Mouse (Mus musculus): Measurements from ENCODE around the gene Cnih3. TPM values are rescaled to one million over a fixed set of nuclear protein-coding genes. Genes with fewer than 3 reads are reported as not detected.

Cnih3 gene
- polyA plus RNA-seq, 1 experiment from 2014 or later: 0.08 TPM

DNA sequence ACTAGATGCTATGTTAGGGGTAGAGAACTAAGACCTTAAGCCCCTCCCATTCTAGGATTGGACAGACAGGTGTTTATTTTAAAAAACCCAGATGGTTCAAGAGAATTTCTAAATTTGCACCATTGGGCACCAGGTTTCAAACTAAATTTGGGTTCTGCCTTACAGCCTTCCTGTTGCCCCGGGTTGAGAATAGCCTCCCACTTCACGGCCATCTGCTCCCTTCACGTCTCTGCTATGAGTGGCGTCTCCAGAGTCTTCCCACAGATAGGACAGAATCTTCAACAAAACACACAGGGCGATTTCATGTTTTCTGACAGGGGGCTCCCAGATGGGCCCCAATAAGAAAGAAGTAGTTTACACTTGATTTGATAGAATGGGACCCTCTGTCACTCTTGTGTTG, 31.3 kb upstream of the Cnih3 start:
- H3K9ac ChIP-seq (ENCODE audit: low read length): no peak overlapping the region

DNA sequence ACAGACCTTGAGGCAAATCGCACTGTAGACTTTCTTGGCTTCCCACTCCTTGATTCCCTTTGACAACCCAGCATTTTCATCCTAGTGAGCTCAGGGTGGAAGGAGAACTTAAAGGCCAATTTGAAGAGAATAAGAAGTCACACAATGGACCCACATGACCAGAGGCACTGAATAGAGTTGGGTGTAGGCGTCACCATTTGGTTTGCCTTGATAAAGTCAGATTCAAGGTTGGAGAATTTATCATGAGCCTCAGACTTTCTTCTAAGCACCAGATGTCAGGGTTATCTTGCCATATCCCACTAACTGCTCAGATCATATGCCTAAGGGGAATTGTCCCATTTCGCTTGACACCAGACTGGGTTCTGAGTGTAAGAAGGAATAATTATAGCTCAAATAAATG, 29.3 kb upstream of the Cnih3 start:
- Histone ChIP-seq H3K4me1 (replicated peaks; ENCODE audit: control insufficient read depth, insufficient read depth, low read length) (no peaks in the 10 kb centered on the region), H3K9ac (ENCODE audit: low read length) (no peak overlapping the region), H3K4me3 (ENCODE audit: low read length) (no peak overlapping the region), H3K27me3 (ENCODE audit: control insufficient read depth, insufficient read depth, low read depth, low read length) (no peaks in the 10 kb centered on the region), H3K4me2 (ENCODE audit: low read depth, low read length) (no peak overlapping the region), H3K27ac (ENCODE audit: low read length) (no peak overlapping the region), H3K36me3 (ENCODE audit: control insufficient read depth, insufficient read depth, low read length) (no peaks in the 10 kb centered on the region), H3K9me3 (ENCODE audit: control insufficient read depth, low read length) (no peaks in the 10 kb centered on the region)
- WGBS: 87% methylated on average over 3 of the region's 3 CpGs
- no peak for ATAC-seq (ENCODE audit: low read depth)

More for the DNA sequence above, 31.3 kb upstream of the Cnih3 start:
- Histone ChIP-seq H3K4me1 (replicated peaks; ENCODE audit: control insufficient read depth, insufficient read depth, low read length) (no peaks in the 10 kb centered on the region), H3K4me3 (ENCODE audit: low read length) (no peak overlapping the region), H3K36me3 (ENCODE audit: control insufficient read depth, insufficient read depth, low read length) (no peaks in the 10 kb centered on the region), H3K9me3 (ENCODE audit: control insufficient read depth, low read length) (no peaks in the 10 kb centered on the region), H3K27ac (ENCODE audit: low read length) (no peak overlapping the region), H3K4me2 (ENCODE audit: low read depth, low read length) (no peak overlapping the region), H3K27me3 (ENCODE audit: control insufficient read depth, insufficient read depth, low read depth, low read length) (no peaks in the 10 kb centered on the region)
- ATAC-seq (ENCODE audit: low read depth): no peak
- WGBS: 85% methylated on average over 5 of the region's 5 CpGs

DNA sequence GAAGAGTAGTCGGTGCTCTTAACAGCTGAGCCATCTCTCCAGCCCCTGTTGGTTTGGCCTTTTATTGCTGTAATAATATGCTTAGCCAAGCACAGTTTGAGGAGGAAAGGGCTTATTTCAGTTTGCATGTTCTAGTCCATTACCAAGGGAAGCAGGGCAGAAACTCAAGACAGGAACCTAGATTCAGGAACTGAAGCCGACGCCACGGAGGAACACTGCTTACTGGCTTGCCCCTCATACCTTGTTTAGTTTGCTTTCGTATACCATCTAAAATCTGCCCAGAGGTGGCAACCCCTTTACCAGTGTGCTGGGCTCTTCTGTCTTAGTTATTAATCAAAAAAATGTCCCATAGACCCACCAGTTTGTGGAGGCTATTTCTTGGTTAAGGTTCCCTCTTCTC, 25.3 kb upstream of the Cnih3 start:
- Histone ChIP-seq H3K27ac (ENCODE audit: low read length) (no peak overlapping the region), H3K9ac (ENCODE audit: low read length) (no peak overlapping the region), H3K36me3 (ENCODE audit: control insufficient read depth, insufficient read depth, low read length) (no peaks in the 10 kb centered on the region), H3K4me2 (ENCODE audit: low read depth, low read length) (no peak overlapping the region), H3K4me3 (ENCODE audit: low read length) (no peak overlapping the region), H3K27me3 (ENCODE audit: control insufficient read depth, insufficient read depth, low read depth, low read length) (no peaks in the 10 kb centered on the region), H3K9me3 (ENCODE audit: control insufficient read depth, low read length) (no peaks in the 10 kb centered on the region), H3K4me1 (replicated peaks; ENCODE audit: control insufficient read depth, insufficient read depth, low read length) (no peaks in the 10 kb centered on the region; the same call in 1 of the 2 replicates)
- ATAC-seq (ENCODE audit: low read depth): no peak
- 90% methylated on average over 5 of the region's 5 CpGs for WGBS

DNA sequence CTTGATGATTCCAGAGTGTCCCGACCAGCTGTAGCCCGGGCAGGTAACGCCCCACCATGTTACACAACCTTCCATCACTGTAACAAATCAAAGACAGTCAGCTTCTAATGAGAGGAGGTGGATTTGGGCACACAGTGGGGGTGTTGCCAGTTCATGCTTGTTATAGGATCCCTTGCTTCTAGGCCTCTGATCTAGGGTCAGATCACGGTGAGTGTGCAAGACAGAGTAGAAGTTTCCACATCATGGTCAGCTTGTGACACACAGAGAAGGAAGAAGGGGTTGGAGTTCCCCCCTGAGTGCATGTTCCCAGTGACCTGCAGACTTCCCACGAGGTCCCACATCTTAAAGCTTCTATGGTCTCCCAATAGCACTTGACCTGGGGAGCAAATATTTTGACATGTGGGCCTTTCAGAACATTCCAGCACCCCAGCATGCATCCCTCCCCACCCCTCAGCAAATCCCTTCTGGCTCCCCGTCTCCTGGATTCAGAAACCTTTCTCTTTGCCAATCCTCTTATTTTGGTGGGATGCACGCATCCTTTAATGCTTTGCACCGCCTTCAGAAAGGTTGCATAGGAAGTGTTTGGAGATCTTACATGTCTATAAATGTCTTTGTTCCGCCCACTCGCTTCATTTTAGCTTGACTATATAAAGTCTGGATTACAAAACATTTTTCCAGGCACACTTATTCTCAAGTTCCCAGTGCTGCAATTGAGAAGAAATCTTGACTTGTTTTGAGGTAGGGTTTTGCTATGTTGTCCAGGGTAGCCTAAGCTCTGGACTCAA, 24.6 kb upstream of the Cnih3 start:
- Histone ChIP-seq H3K4me1 (replicated peaks; ENCODE audit: control insufficient read depth, insufficient read depth, low read length) (peaks cover 5% of the 10 kb centered on the region), H3K4me3 (ENCODE audit: low read length) (no peak overlapping the region), H3K9me3 (ENCODE audit: control insufficient read depth, low read length) (no peaks in the 10 kb centered on the region), H3K4me2 (ENCODE audit: low read depth, low read length) (no peak overlapping the region), H3K36me3 (ENCODE audit: control insufficient read depth, insufficient read depth, low read length) (no peaks in the 10 kb centered on the region), H3K9ac (ENCODE audit: low read length) (no peak overlapping the region), H3K27ac (ENCODE audit: low read length) (no peak overlapping the region), H3K27me3 (ENCODE audit: control insufficient read depth, insufficient read depth, low read depth, low read length) (no peaks in the 10 kb centered on the region)
- no peak for ATAC-seq (ENCODE audit: low read depth)
- 79% methylated on average over 10 of the region's 10 CpGs for WGBS

DNA sequence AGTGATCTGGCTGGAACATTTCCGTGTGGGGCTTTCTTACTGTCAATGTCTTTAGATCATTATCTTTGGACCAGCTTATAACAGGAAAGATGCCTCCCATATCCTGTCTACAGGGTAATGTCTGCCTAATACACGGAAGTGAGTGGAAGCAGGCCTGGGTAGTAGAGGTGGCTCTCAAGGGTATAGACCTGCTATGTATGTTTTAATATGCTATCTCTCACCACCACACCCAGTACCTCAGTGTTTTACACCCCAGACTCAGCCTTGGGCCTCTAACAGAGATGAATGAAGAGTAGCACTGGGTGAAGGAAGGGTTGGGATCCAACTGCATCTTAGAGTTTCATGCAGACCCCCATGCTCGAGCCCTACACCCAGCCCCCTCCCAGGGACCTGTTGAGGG, 23.3 kb upstream of the Cnih3 start:
- Histone ChIP-seq H3K9ac (ENCODE audit: low read length) (no peak overlapping the region), H3K4me3 (ENCODE audit: low read length) (no peak overlapping the region), H3K27ac (ENCODE audit: low read length) (no peak overlapping the region), H3K4me2 (ENCODE audit: low read depth, low read length) (no peak overlapping the region), H3K4me1 (replicated peaks; ENCODE audit: control insufficient read depth, insufficient read depth, low read length) (peaks cover 5% of the 10 kb centered on the region), H3K9me3 (ENCODE audit: control insufficient read depth, low read length) (no peaks in the 10 kb centered on the region), H3K27me3 (ENCODE audit: control insufficient read depth, insufficient read depth, low read depth, low read length) (no peaks in the 10 kb centered on the region), H3K36me3 (ENCODE audit: control insufficient read depth, insufficient read depth, low read length) (no peaks in the 10 kb centered on the region)
- WGBS: 66% methylated on average over 3 of the region's 3 CpGs
- no peak for ATAC-seq (ENCODE audit: low read depth)

DNA sequence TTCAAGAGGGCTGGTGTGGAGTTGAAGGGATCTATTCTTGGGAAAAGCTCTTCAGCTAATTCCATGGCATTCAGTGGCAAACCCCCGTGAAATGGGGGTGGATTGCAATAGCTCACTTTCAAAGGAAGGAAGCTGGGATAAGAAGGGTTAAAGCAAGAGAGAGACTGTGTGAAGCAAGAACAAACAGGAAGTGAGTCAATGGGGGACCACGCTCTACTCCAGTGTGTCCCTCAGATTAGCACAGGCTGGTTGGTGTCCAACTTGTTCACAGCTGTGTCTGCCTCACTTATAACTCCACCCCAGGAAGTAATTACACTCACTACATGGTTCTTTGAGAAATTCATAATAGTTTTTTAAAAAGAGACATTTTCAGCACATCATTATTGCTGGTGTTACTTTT, 19.8 kb upstream of the Cnih3 start:
- Histone ChIP-seq H3K4me1 (replicated peaks; ENCODE audit: control insufficient read depth, insufficient read depth, low read length) (peaks cover 5% of the 10 kb centered on the region), H3K36me3 (ENCODE audit: control insufficient read depth, insufficient read depth, low read length) (no peaks in the 10 kb centered on the region), H3K27me3 (ENCODE audit: control insufficient read depth, insufficient read depth, low read depth, low read length) (no peaks in the 10 kb centered on the region), H3K4me3 (ENCODE audit: low read length) (no peak overlapping the region), H3K27ac (ENCODE audit: low read length) (no peak overlapping the region), H3K4me2 (ENCODE audit: low read depth, low read length) (no peak overlapping the region), H3K9me3 (ENCODE audit: control insufficient read depth, low read length) (no peaks in the 10 kb centered on the region), H3K9ac (ENCODE audit: low read length) (no peak overlapping the region)
- WGBS: 18% methylated on average over 2 of the region's 2 CpGs
- peak; percentile 83 for ATAC-seq (ENCODE audit: low read depth)

DNA sequence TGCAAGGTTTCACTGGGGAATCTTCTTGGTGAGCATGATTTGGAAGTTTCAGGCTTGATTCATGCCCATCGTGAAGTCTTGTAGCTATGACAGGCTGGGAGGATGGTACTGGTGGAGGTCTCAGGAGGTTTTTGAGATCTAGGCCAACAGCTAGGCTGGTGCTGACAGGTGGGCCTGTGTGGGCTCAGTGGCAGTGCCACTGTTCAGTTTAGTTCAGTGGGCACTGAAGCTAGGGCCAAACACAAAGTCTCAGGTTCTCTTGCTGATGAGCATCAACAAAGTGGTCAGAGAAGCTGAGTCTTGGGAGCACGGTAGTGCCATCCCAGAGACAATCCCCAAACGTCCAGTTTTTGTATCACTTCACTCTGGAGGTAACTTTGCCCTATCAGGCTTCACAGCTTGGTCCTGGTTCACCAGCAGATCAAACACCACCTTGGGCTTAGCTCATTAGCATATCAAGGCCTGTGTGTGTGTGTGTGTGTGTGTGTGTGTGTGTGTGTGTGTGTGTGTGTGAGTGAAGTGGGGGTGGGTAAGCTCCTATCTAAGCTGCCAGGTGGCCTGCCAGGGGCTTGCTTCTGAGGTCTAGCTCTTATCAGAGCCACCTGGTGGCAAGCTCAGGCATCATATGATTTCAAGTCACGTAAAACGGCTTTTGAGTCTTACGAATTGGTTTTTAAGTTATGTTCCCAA, 18.0 kb upstream of the Cnih3 start:
- Histone ChIP-seq H3K27me3 (ENCODE audit: control insufficient read depth, insufficient read depth, low read depth, low read length) (no peaks in the 10 kb centered on the region), H3K36me3 (ENCODE audit: control insufficient read depth, insufficient read depth, low read length) (no peaks in the 10 kb centered on the region), H3K27ac (ENCODE audit: low read length) (no peak overlapping the region), H3K9me3 (ENCODE audit: control insufficient read depth, low read length) (no peaks in the 10 kb centered on the region), H3K9ac (ENCODE audit: low read length) (no peak overlapping the region), H3K4me2 (ENCODE audit: low read depth, low read length) (no peak overlapping the region), H3K4me3 (ENCODE audit: low read length) (no peak overlapping the region), H3K4me1 (replicated peaks; ENCODE audit: control insufficient read depth, insufficient read depth, low read length) (peaks cover 5% of the 10 kb centered on the region)
- no peak for ATAC-seq (ENCODE audit: low read depth)
- 75% methylated on average over 6 of the region's 6 CpGs for WGBS

DNA sequence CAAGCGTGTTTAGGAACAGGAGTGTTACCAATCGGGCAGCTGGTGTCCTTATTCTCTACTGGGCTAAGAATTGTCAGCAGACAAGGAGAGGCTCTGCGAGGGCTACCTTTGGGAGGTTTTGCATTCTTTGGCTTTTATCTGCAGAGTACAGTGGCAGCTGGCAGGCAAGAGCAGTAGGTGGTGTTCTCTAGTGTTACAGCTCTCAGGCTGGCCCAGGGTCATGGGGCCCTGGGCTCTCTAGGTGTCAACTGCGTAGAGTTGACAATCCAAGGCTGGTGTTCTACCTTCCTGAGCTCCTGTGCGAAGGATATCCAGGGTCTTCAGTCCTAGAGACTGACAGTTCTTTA, 17.4 kb upstream of the Cnih3 start:
- ATAC-seq (ENCODE audit: low read depth): no peak
- Histone ChIP-seq H3K9ac (ENCODE audit: low read length) (no peak overlapping the region), H3K9me3 (ENCODE audit: control insufficient read depth, low read length) (no peaks in the 10 kb centered on the region), H3K4me3 (ENCODE audit: low read length) (no peak overlapping the region), H3K27me3 (ENCODE audit: control insufficient read depth, insufficient read depth, low read depth, low read length) (no peaks in the 10 kb centered on the region), H3K36me3 (ENCODE audit: control insufficient read depth, insufficient read depth, low read length) (no peaks in the 10 kb centered on the region), H3K27ac (ENCODE audit: low read length) (no peak overlapping the region), H3K4me1 (replicated peaks; ENCODE audit: control insufficient read depth, insufficient read depth, low read length) (peaks cover 5% of the 10 kb centered on the region), H3K4me2 (ENCODE audit: low read depth, low read length) (no peak overlapping the region)
- WGBS: 89% methylated on average over 5 of the region's 5 CpGs

DNA sequence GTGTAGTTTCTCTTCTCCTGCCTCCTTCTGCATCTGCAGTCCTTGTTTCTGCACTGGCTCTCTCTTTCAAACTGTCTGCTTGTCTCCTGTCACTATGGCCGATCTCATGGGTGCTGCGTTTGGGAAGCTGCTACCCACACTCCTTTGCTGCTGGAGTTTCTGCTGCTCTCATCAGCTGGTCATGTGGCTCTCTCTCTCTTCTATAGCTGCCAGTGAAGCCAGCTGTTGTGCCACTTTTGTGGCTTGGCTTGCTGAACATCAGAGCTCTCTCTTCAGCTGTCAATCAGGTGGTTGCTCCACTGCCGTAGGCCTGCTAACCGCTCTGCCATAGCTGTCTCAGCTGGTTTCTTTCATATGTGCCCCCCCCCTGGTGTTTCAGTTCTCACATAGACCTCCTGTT, 17.0 kb upstream of the Cnih3 start:
- ATAC-seq (ENCODE audit: low read depth): no peak
- Histone ChIP-seq H3K27me3 (ENCODE audit: control insufficient read depth, insufficient read depth, low read depth, low read length) (no peaks in the 10 kb centered on the region), H3K4me3 (ENCODE audit: low read length) (no peak overlapping the region), H3K36me3 (ENCODE audit: control insufficient read depth, insufficient read depth, low read length) (no peaks in the 10 kb centered on the region), H3K9me3 (ENCODE audit: control insufficient read depth, low read length) (no peaks in the 10 kb centered on the region), H3K4me1 (replicated peaks; ENCODE audit: control insufficient read depth, insufficient read depth, low read length) (peaks cover 5% of the 10 kb centered on the region), H3K27ac (ENCODE audit: low read length) (no peak overlapping the region), H3K4me2 (ENCODE audit: low read depth, low read length) (no peak overlapping the region), H3K9ac (ENCODE audit: low read length) (no peak overlapping the region)
- WGBS: 87% methylated on average over 4 of the region's 4 CpGs

Measured in lung, embryonic 16.5 days (tissue).